Mouse (Mus musculus): ENCODE measurements around the gene Hip1. TPM values are rescaled to one million over a fixed set of nuclear protein-coding genes. Genes with fewer than 3 reads are reported as not detected.

The Hip1 gene
- polyA plus RNA-seq, 3 experiments from 2014 or later, result 5.2 to 45.4 (median 6.7) TPM

DNA sequence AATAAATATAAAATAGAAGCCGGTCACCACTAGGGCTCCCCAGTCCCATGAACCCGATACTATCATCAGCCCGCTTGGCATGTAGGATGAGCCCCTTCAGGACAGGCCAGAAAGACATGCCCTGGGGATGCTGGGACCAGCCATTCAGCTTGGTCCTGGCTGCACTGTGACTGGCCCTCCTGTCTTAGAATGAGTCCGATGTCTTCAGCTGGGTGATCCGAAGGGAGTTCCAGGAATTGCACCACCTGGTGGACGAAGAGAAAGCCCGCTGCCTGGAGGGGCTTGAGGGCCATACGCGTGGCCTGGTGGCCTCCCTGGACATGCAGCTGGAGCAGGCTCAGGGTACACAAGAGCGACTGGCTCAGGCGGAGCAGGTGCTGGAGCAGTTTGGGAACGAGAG lies 181.4 kb downstream of the Hip1 start:
- no peak for ATAC-seq

DNA sequence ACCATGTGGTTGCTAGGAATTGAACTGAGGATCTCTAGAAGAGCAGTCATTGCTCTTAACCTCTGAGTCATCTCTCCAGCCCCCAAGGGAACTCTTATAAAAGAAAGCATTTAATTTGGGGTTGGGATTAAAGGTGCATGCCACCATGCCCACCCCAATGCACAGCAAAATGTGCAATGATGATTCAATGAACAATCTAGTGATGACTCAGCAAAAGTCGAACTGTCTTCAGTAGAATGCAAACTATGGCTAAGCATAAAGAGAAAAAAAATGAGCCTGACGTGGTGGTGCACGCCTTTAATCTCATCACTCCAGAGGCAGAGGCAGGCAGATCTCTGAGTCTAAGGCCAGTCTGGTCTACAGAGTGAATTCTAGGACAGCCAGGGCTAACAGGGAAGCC lies 182.3 kb downstream of the Hip1 start:
- ATAC-seq, result no peak

DNA sequence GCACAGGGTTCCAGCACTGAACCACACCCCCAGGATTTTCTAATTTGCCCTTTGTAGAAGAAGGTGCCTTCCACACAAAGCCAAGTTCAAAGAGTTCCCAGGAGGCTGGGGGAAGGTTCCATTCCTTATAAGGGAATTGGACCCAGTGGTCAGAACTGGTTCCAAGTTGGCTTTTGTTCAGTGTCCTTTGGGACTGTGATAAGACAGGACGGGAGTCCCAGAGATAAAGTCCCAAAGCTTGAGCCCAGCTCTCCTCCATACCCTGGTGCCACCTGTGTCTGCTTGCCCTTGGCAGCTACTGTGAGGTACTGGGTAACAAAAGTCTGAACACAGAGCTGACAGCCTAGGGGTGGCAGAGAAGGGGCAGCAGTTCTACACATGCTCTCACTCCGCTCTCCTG lies 185.1 kb downstream of the Hip1 start:
- ATAC-seq, result no peak

DNA sequence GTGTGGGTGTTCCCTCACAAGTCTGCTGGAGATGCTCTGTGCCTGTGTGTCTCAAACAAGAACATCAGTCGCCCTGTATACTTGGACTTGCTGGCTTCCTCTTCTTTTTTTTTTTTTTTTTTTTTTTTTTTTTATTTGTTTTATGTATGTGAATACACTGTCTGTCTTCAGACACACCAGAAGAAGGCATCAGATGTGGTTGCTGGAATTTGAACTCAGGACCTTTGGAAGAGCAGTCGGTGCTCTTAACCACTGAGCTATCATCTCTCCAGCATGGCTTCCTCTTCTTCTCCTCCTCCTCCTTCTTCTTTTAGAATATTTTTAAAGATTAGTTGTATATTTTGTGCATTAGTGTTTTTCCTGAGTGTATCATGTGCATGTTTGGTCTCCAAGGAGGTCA lies 187.4 kb downstream of the Hip1 start:
- no peak for ATAC-seq

Other genes with a start within 250 kb of the Hip1 start
- gene Fkbp6, start 195.1 kb downstream of the Hip1 start, polyA plus RNA-seq (2017; shearing (Covaris generic)), result not detected
- gene Trim50, start 191.8 kb downstream of the Hip1 start, polyA plus RNA-seq (2017; shearing (Covaris generic)), result not detected
- 10 to 100 TPM; 21.8 to 28.0 (median 23.3) TPM for gene Nsun5, start 175.2 kb downstream of the Hip1 start, polyA plus RNA-seq (2017; shearing (Covaris generic))
- 10 to 100 TPM; 13.2 to 18.7 (median 13.7) TPM for gene Pom121, start 150.6 kb downstream of the Hip1 start, polyA plus RNA-seq (2017; shearing (Covaris generic))
- gene Ccl26, start 18.4 kb upstream of the Hip1 start, polyA plus RNA-seq (2017; shearing (Covaris generic)), result not detected
- not detected for gene Ccl24, start 27.9 kb upstream of the Hip1 start, polyA plus RNA-seq (2017; shearing (Covaris generic))
- 10 to 100 TPM; 17.8 to 27.3 (median 26.2) TPM for gene Rhbdd2, start 87.5 kb upstream of the Hip1 start, polyA plus RNA-seq (2017; shearing (Covaris generic))
- gene Por, start 124.9 kb upstream of the Hip1 start, polyA plus RNA-seq (2017; shearing (Covaris generic)), result 10 to 100 TPM; 21.7 to 30.1 (median 25.1) TPM
- 10 to 100 TPM; 31.4 to 58.5 (median 39.4) TPM for gene Tmem120a, start 199.3 kb upstream of the Hip1 start, polyA plus RNA-seq (2017; shearing (Covaris generic))
- 1 to 10 TPM in 1 of 3 experiments, under 1 TPM in 1, not detected in 1; 0.68 to 2.6 TPM for gene Styxl1, start 233.3 kb upstream of the Hip1 start, polyA plus RNA-seq (2017; shearing (Covaris generic))
- gene Mdh2, start 233.4 kb upstream of the Hip1 start, polyA plus RNA-seq (2017; shearing (Covaris generic)), result 100 to 1,000 TPM; 604 to 659 (median 643) TPM

Measured in inflammation-experienced regulatory T-cells, adult 6 months (primary cell).